Mouse (Mus musculus) hindbrain, embryonic 16.5 days (tissue): ENCODE data around the gene Cdyl2. TPM values are rescaled to one million over a fixed set of nuclear protein-coding genes. Genes with fewer than 3 reads are reported as not detected.

Experiments
- ATAC-seq: fragments of 200-750 bp; cut with Nextera tagmentation; 2 replicates; pipeline ENCODE4 v1.8.0; 2017; ENCODE audit warnings: moderate TSS enrichment, moderate library complexity
- H3K27ac ChIP-seq: fragments of 300-500 bp; sonication (generic); 2 replicates; pipeline ENCODE4 v1.5.1; 2014; ENCODE audit warnings: low read depth, mild to moderate bottlenecking, control low read depth, low read length, moderate library complexity
- H3K27me3 ChIP-seq: fragments of 300-500 bp; sonication (generic); replicated peaks from 2 replicates; pipeline ENCODE4 v1.6.1; 2014; ENCODE audit warnings: low read length; ENCODE audit not compliant: control insufficient read depth, insufficient read depth
- H3K36me3 ChIP-seq: fragments of 300-500 bp; sonication (generic); 2 replicates; pipeline ENCODE4 v1.6.1; 2014; ENCODE audit warnings: mild to moderate bottlenecking, low read length, moderate library complexity, mixed read lengths; ENCODE audit not compliant: control insufficient read depth, insufficient read depth
- H3K4me1 ChIP-seq: fragments of 300-500 bp; sonication (generic); 2 replicates; pipeline ENCODE4 v1.6.1; 2014; ENCODE audit warnings: low read depth, low read length; ENCODE audit not compliant: control insufficient read depth, insufficient read depth
- H3K4me2 ChIP-seq: fragments of 300-500 bp; sonication (generic); 2 replicates; pipeline ENCODE4 v1.6.1; 2014; ENCODE audit warnings: mild to moderate bottlenecking, low read length, control low read depth, moderate library complexity
- H3K4me3 ChIP-seq: fragments of 300-500 bp; sonication (generic); 2 replicates; pipeline ENCODE4 v1.5.1; 2014; ENCODE audit warnings: mild to moderate bottlenecking, low read length, control low read depth, moderate library complexity
- H3K9ac ChIP-seq: fragments of 300-500 bp; sonication (generic); 2 replicates; pipeline ENCODE4 v1.6.1; 2014; ENCODE audit warnings: low read depth, mild to moderate bottlenecking, control low read depth, low read length, moderate library complexity
- H3K9me3 ChIP-seq: fragments of 300-500 bp; sonication (generic); 2 replicates; pipeline ENCODE4 v1.6.1; 2014; ENCODE audit warnings: mild to moderate bottlenecking, low read length, moderate library complexity; ENCODE audit not compliant: control insufficient read depth
- WGBS: fragments of 180-500 bp; shearing (Covaris S2); extraction: QIAGEN DNeasy Blood & Tissue Kit; methylation state at CpG from one replicate; pipeline ENCODE4 v1.1.7; 2014; 5-methylcytosine and 5-hydroxymethylcytosine counted together
- polyA plus RNA-seq: library from polyadenylated mRNA; unstranded; fragments of >200 nt; fragmentation: Nextera tagmentation; extraction: Ambion mirVana; gene quantifications from 2 replicates; pipeline ENCODE4 v1.2.1, GENCODE M21; 2015

Gene Cdyl2
- polyA plus RNA-seq, 1 experiment from 2014 or later = 12.1 TPM

GRCm38 (mm10) chr8:116621158-116621961 lies 111.4 kb downstream of the Cdyl2 start:
- peak; percentile 48; the same call in 1 of the 2 replicates for ATAC-seq
- peaks cover 3% of the 10 kb centered on the region; the same call in 1 of the 2 replicates for H3K36me3 ChIP-seq
- no peak overlapping the region for H3K4me3 ChIP-seq
- no peaks in the 10 kb centered on the region for H3K27me3 ChIP-seq
- WGBS = 54% methylated on average over 21 of the region's 21 CpGs
- no peak overlapping the region for H3K4me2 ChIP-seq
- H3K4me1 ChIP-seq = peaks cover 6% of the 10 kb centered on the region
- no peak overlapping the region for H3K9ac ChIP-seq
- H3K27ac ChIP-seq = no peak overlapping the region
- H3K9me3 ChIP-seq = no peaks in the 10 kb centered on the region

- Histone ChIP-seq H3K36me3 (peaks cover 3% of the 10 kb centered on the region; the same call in 1 of the 2 replicates), H3K4me1 (peaks cover 6% of the 10 kb centered on the region), H3K9ac (no peak overlapping the region), H3K4me2 (no peak overlapping the region), H3K27ac (no peak overlapping the region), H3K4me3 (no peak overlapping the region), H3K27me3 (no peaks in the 10 kb centered on the region), H3K9me3 (no peaks in the 10 kb centered on the region)
- ATAC-seq = no peak
- WGBS = 56% methylated on average over 19 of the region's 19 CpGs
Observed at GRCm38 (mm10) chr8:116619686-116620320, 113.0 kb downstream of the Cdyl2 start.

GRCm38 (mm10) chr8:116619221-116619620 lies 113.6 kb downstream of the Cdyl2 start:
- Histone ChIP-seq H3K9ac (no peak overlapping the region), H3K36me3 (peaks cover 3% of the 10 kb centered on the region; the same call in 1 of the 2 replicates), H3K4me3 (no peak overlapping the region), H3K9me3 (no peaks in the 10 kb centered on the region), H3K4me1 (peaks cover 6% of the 10 kb centered on the region), H3K27ac (no peak overlapping the region), H3K4me2 (no peak overlapping the region), H3K27me3 (no peaks in the 10 kb centered on the region)
- ATAC-seq = no peak
- 89% methylated on average over 5 of the region's 5 CpGs for WGBS

GRCm38 (mm10) chr8:116618797-116619196 lies 114.0 kb downstream of the Cdyl2 start:
- no peak overlapping the region for H3K27ac ChIP-seq
- H3K36me3 ChIP-seq = peaks cover 1% of the 10 kb centered on the region; the same call in 1 of the 2 replicates
- no peak overlapping the region for H3K9ac ChIP-seq
- H3K27me3 ChIP-seq = no peaks in the 10 kb centered on the region
- no peak for ATAC-seq
- H3K4me3 ChIP-seq = no peak overlapping the region
- 90% methylated on average over 10 of the region's 10 CpGs for WGBS
- H3K9me3 ChIP-seq = no peaks in the 10 kb centered on the region
- no peak overlapping the region for H3K4me2 ChIP-seq
- peaks cover 6% of the 10 kb centered on the region for H3K4me1 ChIP-seq

GRCm38 (mm10) chr8:116617891-116618290 lies 114.9 kb downstream of the Cdyl2 start:
- WGBS = 83% methylated on average over 4 of the region's 4 CpGs
- H3K9me3 ChIP-seq = no peaks in the 10 kb centered on the region
- H3K27ac ChIP-seq = no peak overlapping the region
- no peaks in the 10 kb centered on the region for H3K27me3 ChIP-seq
- ATAC-seq = no peak
- no peak overlapping the region for H3K9ac ChIP-seq
- no peaks in the 10 kb centered on the region for H3K36me3 ChIP-seq
- H3K4me2 ChIP-seq = no peak overlapping the region
- H3K4me1 ChIP-seq = peaks cover 6% of the 10 kb centered on the region
- H3K4me3 ChIP-seq = no peak overlapping the region

GRCm38 (mm10) chr8:116616369-116616768 lies 116.4 kb downstream of the Cdyl2 start:
- no peaks in the 10 kb centered on the region for H3K9me3 ChIP-seq
- peaks cover 1% of the 10 kb centered on the region; the same call in 1 of the 2 replicates for H3K4me1 ChIP-seq
- no peak overlapping the region for H3K27ac ChIP-seq
- no peaks in the 10 kb centered on the region for H3K27me3 ChIP-seq
- H3K36me3 ChIP-seq = no peaks in the 10 kb centered on the region
- H3K4me3 ChIP-seq = no peak overlapping the region
- ATAC-seq = no peak
- H3K4me2 ChIP-seq = no peak overlapping the region
- H3K9ac ChIP-seq = no peak overlapping the region

- no peak overlapping the region for H3K9ac ChIP-seq
- no peaks in the 10 kb centered on the region for H3K9me3 ChIP-seq
- H3K4me2 ChIP-seq = no peak overlapping the region
- no peaks in the 10 kb centered on the region for H3K27me3 ChIP-seq
- H3K36me3 ChIP-seq = no peaks in the 10 kb centered on the region
- ATAC-seq = peak; percentile 78
- WGBS = 49% methylated on average over 7 of the region's 7 CpGs
- H3K4me3 ChIP-seq = no peak overlapping the region
- H3K4me1 ChIP-seq = no peaks in the 10 kb centered on the region
- H3K27ac ChIP-seq = no peak overlapping the region
Observed at GRCm38 (mm10) chr8:116614901-116615300, 117.9 kb downstream of the Cdyl2 start.

GRCm38 (mm10) chr8:116606171-116606570 lies 126.6 kb downstream of the Cdyl2 start:
- Histone ChIP-seq H3K4me1 (no peaks in the 10 kb centered on the region), H3K9me3 (peaks cover 2% of the 10 kb centered on the region; the same call in 1 of the 2 replicates), H3K4me3 (no peak overlapping the region), H3K36me3 (no peaks in the 10 kb centered on the region), H3K4me2 (no peak overlapping the region), H3K27ac (no peak overlapping the region), H3K27me3 (no peaks in the 10 kb centered on the region), H3K9ac (no peak overlapping the region)
- no peak for ATAC-seq
- 52% methylated on average over 12 of the region's 13 CpGs for WGBS

GRCm38 (mm10) chr8:116602806-116603205 lies 130.0 kb downstream of the Cdyl2 start:
- Histone ChIP-seq H3K4me1 (no peaks in the 10 kb centered on the region), H3K4me2 (no peak overlapping the region), H3K9ac (no peak overlapping the region), H3K27ac (no peak overlapping the region), H3K27me3 (no peaks in the 10 kb centered on the region), H3K4me3 (no peak overlapping the region), H3K9me3 (peaks cover 2% of the 10 kb centered on the region; the same call in 1 of the 2 replicates), H3K36me3 (no peaks in the 10 kb centered on the region)
- ATAC-seq = no peak
- 92% methylated on average over 4 of the region's 4 CpGs for WGBS
